15 mouse cellular contexts compared by ENCODE assay signal in genomic region chr13:37345823-37346222, GRCm38 (mm10). TPM values are rescaled to one million over a fixed set of nuclear protein-coding genes. Genes with fewer than 3 reads are reported as not detected.
A peak's percentile ranks its signal among the peaks of the same experiment; 100 is the strongest.
DNase-seq lines count a peak whose midpoint lies in the region; ATAC-seq and TF ChIP-seq lines count a peak whose summit lies in the region.
"Had no signal": no experiment of that assay in that cellular context is flagged by ENCODE, and none has a peak within 500 bp of the region (broad histone marks: within the 10 kb centered on the region; RNA-seq: fewer than 3 reads in every experiment).

No protein-coding gene starts in this region.

- H3K27ac ChIP-seq in liver, embryonic 16.5 days (ENCODE audit: low read length), result no peak overlapping the region; the same call in 1 of the 2 replicates
- H3K27ac ChIP-seq in liver, embryonic 11.5 days (ENCODE audit: low read depth, low read length), result no peak overlapping the region
- peak overlapping the region; percentile 84; the same call in 1 of the 2 replicates for H3K27ac ChIP-seq in bone marrow, adult 2 months (ENCODE audit: control insufficient read depth, insufficient read depth, low read depth, low read length, poor library complexity)
- H3K27ac ChIP-seq in limb, embryonic 10.5 days, result peak overlapping the region; percentile 76; the same call in 1 of the 2 replicates
- H3K27ac ChIP-seq: embryonic facial prominence, embryonic 15.5 days; heart, embryonic 15.5 days; hindbrain, embryonic 12.5 days; intestine, embryonic 15.5 days; neural tube, embryonic 15.5 days had no signal

- H3K4me3 ChIP-seq in liver, embryonic 16.5 days (ENCODE audit: low read depth, low read length), result peak overlapping the region; percentile 11; the same call in 1 of the 2 replicates
- H3K4me3 ChIP-seq in liver, embryonic 11.5 days (ENCODE audit: low read depth, low read length), result no peak overlapping the region
- peak overlapping the region; percentile 72 for H3K4me3 ChIP-seq in bone marrow, adult 2 months (replicated peaks; ENCODE audit: control insufficient read depth, low read depth, low read length)
- H3K4me3 ChIP-seq in limb, embryonic 10.5 days, result no peak overlapping the region
- H3K4me3 ChIP-seq: embryonic facial prominence, embryonic 15.5 days; heart, embryonic 15.5 days; hindbrain, embryonic 12.5 days; intestine, embryonic 15.5 days; neural tube, embryonic 15.5 days had no signal

- no peak overlapping the region for H3K4me2 ChIP-seq in liver, embryonic 16.5 days (ENCODE audit: low read depth, low read length)
- no peak overlapping the region for H3K4me2 ChIP-seq in liver, embryonic 11.5 days
- H3K4me2 ChIP-seq: embryonic facial prominence, embryonic 15.5 days; heart, embryonic 15.5 days; hindbrain, embryonic 12.5 days; intestine, embryonic 15.5 days; neural tube, embryonic 15.5 days had no signal

- no peaks in the 10 kb centered on the region for H3K27me3 ChIP-seq in liver, embryonic 16.5 days (ENCODE audit: control insufficient read depth, insufficient read depth, low read depth, low read length)
- H3K27me3 ChIP-seq in liver, embryonic 11.5 days (replicated peaks; ENCODE audit: control insufficient read depth, insufficient read depth, low read length), result no peaks in the 10 kb centered on the region
- no peaks in the 10 kb centered on the region for H3K27me3 ChIP-seq in limb, embryonic 10.5 days (ENCODE audit: low read depth, poor library complexity, severe bottlenecking)
- H3K27me3 ChIP-seq: embryonic facial prominence, embryonic 15.5 days; heart, embryonic 15.5 days; hindbrain, embryonic 12.5 days; intestine, embryonic 15.5 days; neural tube, embryonic 15.5 days had no signal

- no peak for TF ChIP-seq POLR2A in bone marrow, adult 2 months (IDR thresholded peaks at IDR 0.05; ENCODE audit: borderline replicate concordance, control insufficient read depth, low read depth, low read length)

- H3K36me3 ChIP-seq in liver, embryonic 16.5 days (ENCODE audit: control insufficient read depth, insufficient read depth), result no peaks in the 10 kb centered on the region
- H3K36me3 ChIP-seq in liver, embryonic 11.5 days (ENCODE audit: control insufficient read depth, insufficient read depth, low read length), result no peaks in the 10 kb centered on the region
- H3K36me3 ChIP-seq in limb, embryonic 10.5 days, result no peaks in the 10 kb centered on the region
- H3K36me3 ChIP-seq: embryonic facial prominence, embryonic 15.5 days; heart, embryonic 15.5 days; hindbrain, embryonic 12.5 days; intestine, embryonic 15.5 days; neural tube, embryonic 15.5 days had no signal

- TF ChIP-seq CTCF in bone marrow, adult 2 months (IDR thresholded peaks at IDR 0.05; ENCODE audit: control insufficient read depth, insufficient read depth, low read length), result no peak

- no peaks in the 10 kb centered on the region for H3K9me3 ChIP-seq in liver, embryonic 16.5 days (replicated peaks; ENCODE audit: control insufficient read depth, low read length)
- H3K9me3 ChIP-seq in liver, embryonic 11.5 days (ENCODE audit: control insufficient read depth, low read length), result no peaks in the 10 kb centered on the region
- no peaks in the 10 kb centered on the region for H3K9me3 ChIP-seq in limb, embryonic 10.5 days (replicated peaks)
- H3K9me3 ChIP-seq: embryonic facial prominence, embryonic 15.5 days; heart, embryonic 15.5 days; hindbrain, embryonic 12.5 days; intestine, embryonic 15.5 days; neural tube, embryonic 15.5 days had no signal

- no peak overlapping the region for H3K9ac ChIP-seq in liver, embryonic 16.5 days (ENCODE audit: low read depth, low read length)
- H3K9ac ChIP-seq in liver, embryonic 11.5 days (ENCODE audit: low read depth, low read length), result no peak overlapping the region
- H3K9ac ChIP-seq: embryonic facial prominence, embryonic 15.5 days; heart, embryonic 15.5 days; hindbrain, embryonic 12.5 days; intestine, embryonic 15.5 days; neural tube, embryonic 15.5 days had no signal

- DNase-seq in liver, embryonic 11.5 days (ENCODE audit: low spot score), result no peak
- no peak for DNase-seq in limb, embryonic 10.5 days (ENCODE audit: low spot score)
- DNase-seq in frontal cortex, postnatal 10 days (ENCODE audit: low spot score in 2 of 2), result no peak
- DNase-seq in layer of hippocampus, postnatal 36 days, result no peak
- DNase-seq: adrenal gland, postnatal 10 days; thymus, adult 2 months had no signal

- WGBS in liver, embryonic 16.5 days (ENCODE audit: insufficient replicate concordance), result 73% methylated on average over 10 of the region's 10 CpGs
- WGBS in liver, embryonic 11.5 days, result 87% methylated on average over 10 of the region's 10 CpGs
- WGBS in bone marrow, adult 2 months, result 71% methylated on average over 10 of the region's 10 CpGs
- 93% methylated on average over 10 of the region's 10 CpGs for WGBS in limb, embryonic 10.5 days

- no peak for ATAC-seq in liver, embryonic 16.5 days (ENCODE audit: low read depth)
- no peak for ATAC-seq in liver, embryonic 11.5 days (replicated peaks; ENCODE audit: low FRiP score)
- ATAC-seq in neutrophil, adult 5-6 weeks (ENCODE audit: extremely low read depth, insufficient number of reproducible peaks, low FRiP score, poor library complexity, severe bottlenecking), result peak; percentile 35; the same call in 1 of the 2 replicates
- ATAC-seq: CD4-positive, CD25-positive, alpha-beta regulatory T cell, adult 4 months; intestine, embryonic 15.5 days had no signal

- H3K4me1 ChIP-seq in liver, embryonic 16.5 days (ENCODE audit: control insufficient read depth, low read depth, low read length), result no peaks in the 10 kb centered on the region; the same call in 1 of the 2 replicates
- H3K4me1 ChIP-seq in liver, embryonic 11.5 days (replicated peaks; ENCODE audit: control insufficient read depth, insufficient read depth, low read length), result no peaks in the 10 kb centered on the region
- peaks cover 5% of the 10 kb centered on the region; the same call in 1 of the 2 replicates for H3K4me1 ChIP-seq in bone marrow, adult 2 months (ENCODE audit: control insufficient read depth, insufficient read depth, low read length)
- peaks cover 15% of the 10 kb centered on the region for H3K4me1 ChIP-seq in limb, embryonic 10.5 days
- H3K4me1 ChIP-seq: embryonic facial prominence, embryonic 15.5 days; heart, embryonic 15.5 days; hindbrain, embryonic 12.5 days; intestine, embryonic 15.5 days; neural tube, embryonic 15.5 days had no signal

RNA-seq across cellular contexts. Expression of gene Ly86, which starts 0.8 kb away (rescaled TPM):
- polyA plus RNA-seq in liver, embryonic 16.5 days (2015; fragmentation: Nextera tagmentation; extraction: Ambion mirVana), result 13.6 and 16.6 TPM in 2 replicates
- polyA plus RNA-seq in liver, embryonic 11.5 days (2014; fragmentation: Nextera tagmentation; extraction: Ambion mirVana), result 8.3 and 9.4 TPM in 2 replicates
- 10.7 and 18.8 TPM in 2 replicates for polyA plus RNA-seq in bone marrow, adult 2 months (2011; ENCODE audit: insufficient read depth, insufficient read length, low replicate concordance, missing spikeins)
- polyA plus RNA-seq in limb, embryonic 10.5 days (2016; fragmentation: Nextera tagmentation; extraction: Ambion mirVana), result 1.4 and 1.9 TPM in 2 replicates
- total RNA-seq in neutrophil, adult 5-6 weeks (2017), result 193 and 216 TPM in 2 replicates
- 1 to 10 TPM; 8.9 to 9.6 TPM for total RNA-seq in layer of hippocampus, postnatal 36 days (2021)

Comparison
In these comparisons a context has a peak if more than half of its experiments do, and no peak if none do; other contexts are left out.
1. H3K4me3 ChIP-seq: peak in liver, embryonic 16.5 days (single experiment) and bone marrow, adult 2 months (single experiment); none in liver, embryonic 11.5 days (single experiment) and limb, embryonic 10.5 days (single experiment).
2. H3K27ac ChIP-seq: peak in bone marrow, adult 2 months (single experiment) and limb, embryonic 10.5 days (single experiment); none in liver, embryonic 16.5 days (single experiment) and liver, embryonic 11.5 days (single experiment).